Mouse (Mus musculus) CH12.LX (cell line): ENCODE data around the gene Kif5c. TPM values are rescaled to one million over a fixed set of nuclear protein-coding genes. Genes with fewer than 3 reads are reported as not detected.

Experiments used
- DNase-seq: peaks from one replicate; pipeline ENCODE4 v3.0.0-alpha.2; 2013; ENCODE audit errors: extremely low read depth
- H3K27ac ChIP-seq: 2 replicates; pipeline ENCODE4 v1.5.1; 2012; ENCODE audit warnings: low read depth, mild to moderate bottlenecking, control low read depth, moderate library complexity; ENCODE audit not compliant: insufficient read depth
- H3K27me3 ChIP-seq: replicated peaks from 2 replicates; pipeline ENCODE3; 2012; ENCODE audit warnings: inconsistent platforms
- H3K36me3 ChIP-seq, 2 experiments: replicated peaks in 1 of 2; 2 replicates each; pipeline versions ENCODE3 to v1.6.1; 2012; ENCODE audit warnings: inconsistent platforms in 1 of 2, low read length in 1 of 2, mild to moderate bottlenecking in 1 of 2, mixed read lengths in 1 of 2, moderate library complexity in 1 of 2; ENCODE audit not compliant: control insufficient read depth in 1 of 2, insufficient read depth in 1 of 2
- H3K4me1 ChIP-seq, 2 experiments: 2 replicates each; pipeline ENCODE4 v1.6.1; 2012; ENCODE audit warnings: inconsistent platforms in 1 of 2, moderate library complexity in 1 of 2; ENCODE audit not compliant: insufficient read depth in 2 of 2, control insufficient read depth in 1 of 2
- H3K4me2 ChIP-seq: 2 replicates; pipeline ENCODE4 v1.6.1; 2012; ENCODE audit warnings: low read depth, mild to moderate bottlenecking, control low read depth; ENCODE audit not compliant: poor library complexity, insufficient read depth, severe bottlenecking
- H3K4me3 ChIP-seq, 3 experiments: fragments of 150-350 bp in 1 of 3; sonication (generic) in 1 of 3; replicated peaks in 1 of 3; 2 replicates each; pipeline versions ENCODE3 to v1.5.1; 2011 to 2012; ENCODE audit warnings: low read depth in 2 of 3, low read length in 2 of 3, mild to moderate bottlenecking in 2 of 3, moderate library complexity in 2 of 3, control low read depth in 1 of 3, improper control_type of control experiment in 1 of 3, inconsistent platforms in 1 of 3, mixed read lengths in 1 of 3; ENCODE audit not compliant: poor library complexity in 1 of 3
- H3K79me2 ChIP-seq: replicated peaks from 2 replicates; pipeline ENCODE4 v1.6.1; 2012; ENCODE audit warnings: mild to moderate bottlenecking, moderate library complexity; ENCODE audit not compliant: control insufficient read depth, poor library complexity, insufficient read depth, severe bottlenecking; ENCODE audit errors: extremely low read depth
- H3K9ac ChIP-seq: 2 replicates; pipeline ENCODE4 v1.6.1; 2012; ENCODE audit warnings: low read depth, mild to moderate bottlenecking, control low read depth, moderate library complexity; ENCODE audit not compliant: insufficient read depth
- H3K9me3 ChIP-seq: replicated peaks from 2 replicates; pipeline ENCODE3; 2012; ENCODE audit warnings: low read length, inconsistent platforms, mixed read lengths
- E2F4 ChIP-seq: IDR thresholded peaks from 2 replicates; pipeline ENCODE4 v1.6.1; 2011; ENCODE audit warnings: low read depth, low read length, improper control_type of control experiment; ENCODE audit not compliant: insufficient replicate concordance
- ELF1 ChIP-seq: IDR thresholded peaks from 2 replicates; pipeline ENCODE4 v1.6.1; 2014; ENCODE audit warnings: low read depth, mild to moderate bottlenecking, inconsistent platforms, low read length, improper control_type of control experiment
- ETS1 ChIP-seq: conservative IDR thresholded peaks from 2 replicates; pipeline ENCODE4 v1.6.1; 2012; ENCODE audit warnings: low read depth, mild to moderate bottlenecking, inconsistent platforms, low read length, improper control_type of control experiment, moderate library complexity
- JUN ChIP-seq: IDR thresholded peaks from 2 replicates; pipeline ENCODE4 v1.6.1; 2011; ENCODE audit warnings: low read depth, mild to moderate bottlenecking, low read length, improper control_type of control experiment, moderate library complexity; ENCODE audit not compliant: insufficient read depth
- KAT2A ChIP-seq: IDR thresholded peaks from 2 replicates; pipeline ENCODE4 v1.6.1; 2012; ENCODE audit warnings: low read length, improper control_type of control experiment, inconsistent platforms; ENCODE audit not compliant: insufficient replicate concordance
- MAX ChIP-seq: IDR thresholded peaks from 2 replicates; pipeline ENCODE4 v1.6.1; 2011; ENCODE audit warnings: low read length, improper control_type of control experiment
- MAZ ChIP-seq: IDR thresholded peaks from 2 replicates; pipeline ENCODE4 v1.6.1; 2012; ENCODE audit warnings: low read depth, mild to moderate bottlenecking, inconsistent platforms, low read length, improper control_type of control experiment, moderate library complexity
- MEF2A ChIP-seq: IDR thresholded peaks from 2 replicates; pipeline ENCODE4 v1.6.1; 2014; ENCODE audit warnings: low read depth, mild to moderate bottlenecking, inconsistent platforms, low read length, improper control_type of control experiment, borderline replicate concordance
- NELFE ChIP-seq: IDR thresholded peaks from 2 replicates; pipeline ENCODE4 v1.6.1; 2011; ENCODE audit warnings: low read depth, low read length, improper control_type of control experiment
- PAX5 ChIP-seq: IDR thresholded peaks from 2 replicates; pipeline ENCODE4 v1.6.1; 2012; ENCODE audit warnings: low read length, inconsistent platforms, mixed read lengths
- POLR2AphosphoS2 ChIP-seq: IDR thresholded peaks from 2 replicates; pipeline ENCODE4 v1.6.1; 2011; ENCODE audit warnings: low read depth, low read length, improper control_type of control experiment
- RCOR1 ChIP-seq: conservative IDR thresholded peaks from 2 replicates; pipeline ENCODE4 v1.6.1; 2012; ENCODE audit warnings: low read depth, mild to moderate bottlenecking, inconsistent platforms, low read length, improper control_type of control experiment
- SIN3A ChIP-seq: IDR thresholded peaks from 2 replicates; pipeline ENCODE4 v1.6.1; 2012; ENCODE audit warnings: low read length, improper control_type of control experiment, inconsistent platforms
- SMC3 ChIP-seq: IDR thresholded peaks from 2 replicates; pipeline ENCODE4 v1.6.1; 2011; ENCODE audit warnings: low read depth, low read length, improper control_type of control experiment
- TBP ChIP-seq: conservative IDR thresholded peaks from 2 replicates; pipeline ENCODE4 v1.6.1; 2011; ENCODE audit warnings: low read depth, low read length, improper control_type of control experiment
- UBTF ChIP-seq: IDR thresholded peaks from 2 replicates; pipeline ENCODE4 v1.6.1; 2012; ENCODE audit warnings: low read depth, mild to moderate bottlenecking, inconsistent platforms, low read length, improper control_type of control experiment, moderate library complexity
- USF2 ChIP-seq: conservative IDR thresholded peaks from 2 replicates; pipeline ENCODE4 v1.6.1; 2011; ENCODE audit warnings: low read depth, low read length, improper control_type of control experiment
- ZKSCAN1 ChIP-seq: IDR thresholded peaks from 2 replicates; pipeline ENCODE4 v1.6.1; 2012; ENCODE audit warnings: low read depth, inconsistent platforms, low read length, improper control_type of control experiment, borderline replicate concordance
- ZMIZ1 ChIP-seq: IDR thresholded peaks from 2 replicates; pipeline ENCODE4 v1.6.1; 2012; ENCODE audit warnings: low read depth, mild to moderate bottlenecking, inconsistent platforms, low read length, improper control_type of control experiment
- ZNF384 ChIP-seq: IDR thresholded peaks from 2 replicates; pipeline ENCODE4 v1.6.1; 2012; ENCODE audit warnings: low read depth, low read length, improper control_type of control experiment, inconsistent platforms
- dilution Hi-C: fragments of 300-500 bp; cut with MboI; formaldehyde crosslinking; loops from 2 replicates; pipeline ENCODE4 v1.14.3; 2020; ENCODE audit warnings: low sequenced_read_pairs; ENCODE audit not compliant: extremely low pct_unique_long_range_greater_than_20kb, extremely low pct_ligation_motif_present
- in situ Hi-C: fragments of 300-500 bp; cut with MboI; formaldehyde crosslinking; loops from 3 replicates; pipeline ENCODE4 v1.14.3; 2019; ENCODE audit warnings: low sequenced_read_pairs, low pct_ligation_motif_present, low pct_unique_long_range_greater_than_20kb, mixed read lengths
- polyA plus RNA-seq: library from polyadenylated mRNA; unstranded; fragments of >175 nt; gene quantifications from 2 replicates; pipeline ENCODE4 v1.2.1, GENCODE M21; 2012; ENCODE audit warnings: low read depth; ENCODE audit not compliant: insufficient read length
- total RNA-seq, 2 experiments: library from RNA; depleted of rRNA; stranded (reverse); fragments of 300-350 nt in 1 of 2; fragments of >200 nt in 1 of 2; gene quantifications; 2 replicates each; pipeline ENCODE4 v1.2.3; 2012 to 2014

The Kif5c gene
- total and polyA plus RNA-seq, 3 experiments: 3.0 to 3.5 (median 3.1) TPM

DNA sequence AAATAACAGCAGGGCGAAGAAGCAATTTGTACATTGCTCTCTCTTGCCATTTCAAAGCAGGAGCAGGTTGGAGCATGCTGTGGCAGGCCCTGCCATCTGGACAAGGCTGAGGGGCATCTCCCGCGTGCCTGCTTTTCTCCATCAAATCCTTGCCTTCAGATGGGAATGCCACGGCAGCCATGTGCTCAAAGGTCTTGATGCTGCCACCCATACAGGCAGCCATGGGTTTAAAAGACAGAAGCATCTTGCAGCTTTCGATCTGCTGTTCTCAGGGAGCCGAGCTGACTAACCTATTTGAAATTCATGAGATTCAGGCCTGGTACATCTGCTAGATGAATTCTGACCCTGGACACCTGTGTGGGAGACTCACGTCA is 53.4 kb downstream of the Kif5c start:
- H3K9me3 ChIP-seq: no peaks in the 10 kb centered on the region
- no peaks in the 10 kb centered on the region for H3K4me1 ChIP-seq
- H3K36me3 ChIP-seq: no peaks in the 10 kb centered on the region
- no peak overlapping the region for H3K27ac ChIP-seq
- no peak for DNase-seq
- H3K9ac ChIP-seq: no peak overlapping the region
- H3K79me2 ChIP-seq: no peaks in the 10 kb centered on the region
- TF ChIP-seq ETS1: no peak
- TF ChIP-seq UBTF: no peak
- TF ChIP-seq JUN: no peak
- no peak for TF ChIP-seq ZNF384
- TF ChIP-seq USF2: no peak
- TF ChIP-seq ELF1: no peak
- no peak for TF ChIP-seq MAX
- no peak for TF ChIP-seq MEF2A
- TF ChIP-seq MAZ: no peak
- no peak for TF ChIP-seq PAX5
- TF ChIP-seq E2F4: no peak
- TF ChIP-seq KAT2A: no peak
- no peak for TF ChIP-seq ZMIZ1
- TF ChIP-seq POLR2AphosphoS2: no peak
- no peak for TF ChIP-seq ZKSCAN1
- dilution Hi-C loops (no loop called here), in situ Hi-C loops (no loop called here)
- no peaks in the 10 kb centered on the region for H3K27me3 ChIP-seq
- H3K4me2 ChIP-seq: no peak overlapping the region
- no peak overlapping the region for H3K4me3 ChIP-seq

DNA sequence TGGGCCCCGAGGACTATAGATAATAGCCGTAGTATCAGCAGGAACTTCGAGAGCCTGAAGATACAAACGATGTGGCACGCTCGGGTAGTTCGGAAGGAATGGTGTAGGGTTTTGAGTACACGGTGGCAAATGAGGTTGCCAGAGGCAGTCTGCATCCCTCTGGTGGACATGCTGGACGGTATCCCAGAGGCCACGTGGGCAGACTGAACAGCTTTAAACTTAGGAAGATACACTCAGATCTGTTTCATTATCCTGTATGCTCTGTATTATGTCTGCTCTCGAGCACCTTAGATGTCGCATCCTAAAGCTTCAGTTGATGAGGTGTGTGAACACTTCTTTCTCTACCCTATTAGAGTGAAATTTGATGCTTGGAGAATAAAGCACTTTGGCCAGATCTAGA is 56.9 kb downstream of the Kif5c start:
- no peak for TF ChIP-seq ETS1
- TF ChIP-seq SIN3A: no peak
- TF ChIP-seq RCOR1: no peak
- TF ChIP-seq PAX5: no peak
- no peak for TF ChIP-seq SMC3
- no peak for TF ChIP-seq NELFE
- no peak for TF ChIP-seq ELF1
- TF ChIP-seq TBP: no peak
- no peak for TF ChIP-seq JUN
- no peak overlapping the region for H3K9ac ChIP-seq
- no peaks in the 10 kb centered on the region for H3K36me3 ChIP-seq
- H3K9me3 ChIP-seq: no peaks in the 10 kb centered on the region
- no peak overlapping the region for H3K27ac ChIP-seq
- H3K4me3 ChIP-seq: no peak overlapping the region
- H3K27me3 ChIP-seq: no peaks in the 10 kb centered on the region
- no peak overlapping the region for H3K4me2 ChIP-seq
- H3K4me1 ChIP-seq: no peaks in the 10 kb centered on the region
- no peaks in the 10 kb centered on the region for H3K79me2 ChIP-seq
- DNase-seq: no peak
- dilution Hi-C loops (no loop called here), in situ Hi-C loops (no loop called here)
